Mouse (Mus musculus) ES-Bruce4 (cell line): ENCODE measurements around the gene Pllp. TPM values are rescaled to one million over a fixed set of nuclear protein-coding genes. Genes with fewer than 3 reads are reported as not detected.

Source experiments
- H3K27ac ChIP-seq: 2 replicates; pipeline ENCODE4 v1.5.1; 2012; ENCODE audit warnings: low read length, inconsistent platforms; ENCODE audit not compliant: insufficient read depth
- H3K27me3 ChIP-seq: 2 replicates; pipeline ENCODE4 v1.6.1; 2012; ENCODE audit warnings: mild to moderate bottlenecking, low read length, inconsistent platforms; ENCODE audit not compliant: control insufficient read depth, poor library complexity, insufficient read depth, severe bottlenecking
- H3K36me3 ChIP-seq: 2 replicates; pipeline ENCODE4 v1.6.1; 2012; ENCODE audit warnings: inconsistent platforms, mild to moderate bottlenecking, low read length, moderate library complexity; ENCODE audit not compliant: control insufficient read depth, poor library complexity, insufficient read depth, severe bottlenecking
- H3K4me1 ChIP-seq: one replicate; pipeline ENCODE4 v1.8.1; 2011; ENCODE audit warnings: low read length; ENCODE audit not compliant: control insufficient read depth, insufficient read depth
- H3K4me3 ChIP-seq: 2 replicates; pipeline ENCODE4 v1.5.1; 2011; ENCODE audit warnings: low read depth, mild to moderate bottlenecking, low read length
- H3K9ac ChIP-seq: 2 replicates; pipeline ENCODE4 v1.6.1; 2012; ENCODE audit warnings: low read depth, mild to moderate bottlenecking, inconsistent platforms; ENCODE audit not compliant: poor library complexity, severe bottlenecking
- H3K9me3 ChIP-seq: replicated peaks from 2 replicates; pipeline ENCODE4 v1.6.1; 2012; ENCODE audit warnings: mild to moderate bottlenecking, low read length, inconsistent platforms; ENCODE audit not compliant: control insufficient read depth, poor library complexity, insufficient read depth, severe bottlenecking
- CTCF ChIP-seq: IDR thresholded peaks from one replicate; pipeline ENCODE4 v1.8.1; 2011; ENCODE audit warnings: low read depth, low read length
- EP300 ChIP-seq: IDR thresholded peaks from 2 replicates; pipeline ENCODE4 v1.6.1; 2011; ENCODE audit warnings: low read depth, low read length; ENCODE audit not compliant: insufficient read depth
- POLR2A ChIP-seq: IDR thresholded peaks from one replicate; pipeline ENCODE4 v1.8.1; 2011; ENCODE audit warnings: low read length; ENCODE audit not compliant: insufficient read depth
- polyA plus RNA-seq: library from polyadenylated mRNA; stranded (reverse); fragments of >200 nt; gene quantifications from 2 replicates; pipeline ENCODE4 v1.2.4, GENCODE M21; 2011; ENCODE audit warnings: low read depth; ENCODE audit not compliant: missing spikeins, insufficient read depth, insufficient read length

Pllp gene
- polyA plus RNA-seq, 1 experiment: not detected

DNA sequence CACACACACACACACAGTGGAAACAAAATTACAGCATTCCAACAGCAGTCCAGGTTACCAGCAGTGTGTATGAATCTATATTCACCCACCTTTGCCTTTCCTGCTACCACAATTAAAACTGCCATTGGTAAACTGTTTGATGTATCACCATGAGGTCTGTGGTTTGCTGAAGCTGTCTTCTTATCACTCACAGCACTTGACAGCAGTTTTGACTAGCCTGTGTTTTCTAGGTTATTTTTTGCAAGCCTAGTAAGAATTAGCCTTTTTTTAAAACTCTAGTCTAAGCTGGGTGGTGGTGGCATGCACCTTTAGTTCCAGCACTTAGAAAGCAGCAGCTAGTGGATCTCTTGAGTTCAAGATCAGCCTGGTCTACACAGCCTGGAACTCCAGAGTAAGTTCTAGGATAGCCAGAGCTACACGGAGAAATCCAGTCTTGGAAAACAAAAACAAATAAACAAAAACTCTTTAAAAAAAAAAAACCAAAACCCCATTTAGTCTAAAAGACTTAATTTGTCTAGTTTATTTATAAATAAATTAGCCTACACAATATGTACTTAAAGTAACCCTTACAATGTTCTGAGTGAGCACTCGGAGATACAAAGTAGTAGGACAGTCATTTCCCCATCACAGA, 62.4 kb downstream of the Pllp start:
- Histone ChIP-seq H3K9me3 (no peaks in the 10 kb centered on the region), H3K4me3 (no peak overlapping the region), H3K36me3 (peaks cover 8% of the 10 kb centered on the region), H3K4me1 (no peaks in the 10 kb centered on the region), H3K27me3 (no peaks in the 10 kb centered on the region), H3K9ac (no peak overlapping the region), H3K27ac (no peak overlapping the region)
- TF ChIP-seq POLR2A (no peak), EP300 (no peak), CTCF (no peak)

Other genes starting within 250 kb of the Pllp start
- gene Cpne2, start 163.3 kb downstream of the Pllp start, polyA plus RNA-seq: 8.6 and 9.8 TPM in 2 replicates
- gene Rspry1, start 94.3 kb downstream of the Pllp start, polyA plus RNA-seq: 20.4 and 21.3 TPM in 2 replicates
- 93.9 and 95.0 TPM in 2 replicates for gene Fam192a, start 94.3 kb downstream of the Pllp start, polyA plus RNA-seq
- 42.4 and 45.3 TPM in 2 replicates for gene Arl2bp, start 29.7 kb downstream of the Pllp start, polyA plus RNA-seq
- not detected in 2 replicates for gene Ccl22, start 49.3 kb upstream of the Pllp start, polyA plus RNA-seq
- 3.2 and 3.4 TPM in 2 replicates for gene Cx3cl1, start 75.7 kb upstream of the Pllp start, polyA plus RNA-seq
- gene Ccl17, start 114.2 kb upstream of the Pllp start, polyA plus RNA-seq: not detected in 2 replicates
- gene Coq9, start 142.0 kb upstream of the Pllp start, polyA plus RNA-seq: 36.0 and 47.5 TPM in 2 replicates
- 65.2 and 75.8 TPM in 2 replicates for gene Ciapin1, start 142.1 kb upstream of the Pllp start, polyA plus RNA-seq
- gene Polr2c, start 161.2 kb upstream of the Pllp start, polyA plus RNA-seq: 134 and 150 TPM in 2 replicates
- gene Dok4, start 180.1 kb upstream of the Pllp start, polyA plus RNA-seq: 3.9 and 4.4 TPM in 2 replicates
- 5.1 and 5.4 TPM in 2 replicates for gene Ccdc102a, start 221.8 kb upstream of the Pllp start, polyA plus RNA-seq
- 1.0 and 2.6 TPM in 2 replicates for gene Adgrg5, start 227.4 kb upstream of the Pllp start, polyA plus RNA-seq